Mouse (Mus musculus): ENCODE data around the gene Hist1h2bp.
"Not testable (repeated sequence)": the region's sequence is repeated elsewhere in the genome, so short reads cannot be mapped to it uniquely, and the experiment has no call there.

DNA sequence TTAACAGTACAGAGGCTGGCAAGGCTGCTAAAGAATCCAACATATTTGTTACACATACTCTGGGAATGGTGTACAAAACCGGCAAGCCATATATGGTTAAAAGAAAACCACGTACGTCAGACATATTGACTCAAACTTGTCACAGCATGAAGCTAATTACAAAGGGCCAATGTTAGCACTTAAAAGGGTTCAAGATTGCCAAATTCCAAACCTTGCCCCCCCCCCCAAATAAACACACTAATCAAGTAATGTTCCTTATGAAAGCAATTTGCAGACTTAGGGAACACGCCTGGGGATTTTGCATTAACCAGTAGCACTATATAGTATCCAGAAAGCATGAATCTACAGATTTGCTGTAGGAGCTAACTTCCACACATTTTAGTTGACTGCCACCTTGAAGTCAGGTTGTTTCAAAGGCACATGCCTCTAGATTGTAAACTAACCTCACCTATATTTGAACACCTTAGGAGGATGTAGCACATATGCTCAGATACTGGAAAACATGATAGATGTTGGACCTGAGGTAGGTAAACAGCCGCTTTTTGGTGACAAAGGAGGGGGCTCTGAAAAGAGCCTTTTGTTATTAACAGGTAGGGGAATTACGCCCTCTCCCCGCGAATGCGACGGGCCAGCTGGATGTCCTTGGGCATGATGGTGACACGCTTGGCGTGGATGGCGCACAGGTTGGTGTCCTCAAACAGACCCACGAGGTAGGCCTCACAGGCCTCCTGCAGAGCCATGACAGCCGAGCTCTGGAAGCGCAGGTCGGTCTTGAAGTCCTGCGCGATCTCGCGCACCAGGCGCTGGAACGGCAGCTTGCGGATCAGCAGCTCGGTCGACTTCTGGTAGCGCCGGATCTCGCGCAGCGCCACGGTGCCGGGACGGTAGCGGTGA, 4.7 kb upstream of the Hist1h2bp start:
- not testable (repeated sequence) for TF ChIP-seq POLR2A (IDR thresholded peaks at IDR 0.05; ENCODE audit: low read depth, low read length); CTCF (IDR thresholded peaks at IDR 0.05; ENCODE audit: extremely low read depth, insufficient read depth, insufficient read length, insufficient replicate concordance)

Measured in spleen, adult 2 months (tissue).